Comparison of ENCODE assay signal across 24 mouse cellular contexts in the genomic region with DNA sequence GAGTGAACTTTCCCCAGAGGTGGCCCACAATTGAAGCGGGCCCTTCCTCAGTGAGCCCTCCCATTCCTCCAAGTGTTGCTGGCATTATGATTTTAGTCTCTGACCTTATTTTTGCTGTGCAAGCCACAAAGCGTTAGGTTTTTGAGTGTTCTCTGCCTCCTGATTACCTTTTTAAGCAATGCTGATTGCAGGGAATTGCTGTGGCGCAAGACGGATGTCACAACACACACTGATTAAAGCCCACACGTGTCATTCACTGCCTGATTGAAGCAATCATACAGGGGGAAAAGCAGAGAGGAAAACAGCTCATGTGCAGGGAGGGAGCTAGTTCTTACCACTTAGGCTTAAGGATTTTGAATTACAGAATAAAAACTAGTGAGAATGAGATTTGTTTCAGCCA. TPM values are rescaled to one million over a fixed set of nuclear protein-coding genes. Genes with fewer than 3 reads are reported as not detected.
DNase-seq lines count a peak whose midpoint lies in the region; TF ChIP-seq lines count a peak whose summit lies in the region.
"Had no signal": no experiment of that assay in that cellular context is flagged by ENCODE, and none has a peak within 500 bp of the region (broad histone marks: within the 10 kb centered on the region; RNA-seq: fewer than 3 reads in every experiment).

No protein-coding gene starts in this region.

- DNase-seq in kidney, adult 2 months, result peak; percentile 4
- no peak for DNase-seq in kidney, adult 18-20 months
- peak; percentile 19 for DNase-seq in adrenal gland, postnatal 25 days
- peak; percentile 70 to 71 for DNase-seq in lung, adult 18-20 months
- DNase-seq in lung, postnatal 4 days, result peak; percentile 58 to 61
- no peak for DNase-seq in urinary bladder, adult 18-20 months (ENCODE audit: low spot score in 2 of 2)
- DNase-seq in yolk sac, embryonic 10.5 days (ENCODE audit: low spot score), result no peak
- DNase-seq in embryo, embryonic 10 days (ENCODE audit: low spot score), result no peak
- DNase-seq: B cell, adult 2 months; cerebellum, postnatal 10 days; embryo, embryonic 11 days; gastrocnemius, postnatal 14 days; kidney, adult 8-10 months; kidney, postnatal 14 days; layer of hippocampus, postnatal 36 days; lung, embryonic 14.5 days; right cerebral cortex, postnatal 14 days had no signal

- no peak overlapping the region for H3K27ac ChIP-seq in kidney, adult 2 months (ENCODE audit: insufficient read depth, low read depth, low read length)
- H3K27ac ChIP-seq: heart, embryonic 15.5 days; layer of hippocampus, adult 2 months; midbrain, embryonic 15.5 days had no signal

- WGBS in kidney, adult 2 months, result 80% methylated on average over 5 of the region's 5 CpGs

- no peaks in the 10 kb centered on the region for H3K4me1 ChIP-seq in kidney, adult 2 months (ENCODE audit: control insufficient read depth, insufficient read depth, low read length)
- H3K4me1 ChIP-seq: heart, embryonic 15.5 days; midbrain, embryonic 15.5 days had no signal

- H3K4me3 ChIP-seq in kidney, adult 2 months (ENCODE audit: insufficient read depth, low read depth, low read length), result no peak overlapping the region
- H3K4me3 ChIP-seq: heart, embryonic 15.5 days; layer of hippocampus, adult 2 months; midbrain, embryonic 15.5 days; myocyte had no signal

- no peaks in the 10 kb centered on the region for H3K27me3 ChIP-seq in kidney, adult 2 months (replicated peaks; ENCODE audit: control insufficient read depth, insufficient read depth, low read length)
- H3K27me3 ChIP-seq: heart, embryonic 15.5 days; midbrain, embryonic 15.5 days had no signal

- no peaks in the 10 kb centered on the region; the same call in 1 of the 2 replicates for H3K36me3 ChIP-seq in kidney, adult 2 months (ENCODE audit: control insufficient read depth, insufficient read depth, low read length)

- TF ChIP-seq CTCF in kidney, adult 2 months (conservative IDR thresholded peaks at IDR 0.05; ENCODE audit: insufficient read depth, insufficient read length, low read depth, low read length), result no peak

- no peak for TF ChIP-seq POLR2A in kidney, adult 2 months (IDR thresholded peaks at IDR 0.05; ENCODE audit: low read depth, low read length)

RNA-seq across cellular contexts. Expression of a gene that starts 23.0 kb away (rescaled TPM):
- 97.4 and 111 TPM in 2 replicates for polyA plus RNA-seq in kidney, adult 2 months (2012; rRNA removed)
- 36.7 and 44.8 TPM in 2 replicates for total RNA-seq in adrenal gland, postnatal 25 days (2021)

RNA-seq across cellular contexts. Expression of a gene that starts 23.5 kb away (rescaled TPM):
- polyA plus RNA-seq in kidney, adult 2 months (2012; rRNA removed), result 20.3 and 21.3 TPM in 2 replicates
- 28.8 and 32.7 TPM in 2 replicates for total RNA-seq in adrenal gland, postnatal 25 days (2021)

RNA-seq across cellular contexts. Expression of a gene that starts 30.3 kb away (rescaled TPM):
- polyA plus RNA-seq in kidney, adult 2 months (2012; rRNA removed), result 3.6 and 4.3 TPM in 2 replicates
- 8.2 and 9.0 TPM in 2 replicates for total RNA-seq in adrenal gland, postnatal 25 days (2021)

RNA-seq across cellular contexts. Expression of a gene that starts 46.2 kb away (rescaled TPM):
- 20.0 and 21.1 TPM in 2 replicates for polyA plus RNA-seq in kidney, adult 2 months (2012; rRNA removed)
- 2.0 and 2.9 TPM in 2 replicates for total RNA-seq in adrenal gland, postnatal 25 days (2021)
- total RNA-seq: hematopoietic stem cell, adult 5-6 weeks; megakaryocyte-erythroid progenitor cell, adult 5-6 weeks had no signal
- polyA plus RNA-seq: neural tube, embryonic 14.5 days had no signal

RNA-seq across cellular contexts. Expression of a gene that starts 46.7 kb away (rescaled TPM):
- polyA plus RNA-seq in kidney, adult 2 months (2012; rRNA removed), result 10.2 and 13.0 TPM in 2 replicates
- total RNA-seq in adrenal gland, postnatal 25 days (2021), result 28.4 and 29.6 TPM in 2 replicates

Comparison
In these comparisons a context has a peak if more than half of its experiments do, and no peak if none do; other contexts are left out.
1. DNase-seq: peak in kidney, adult 2 months (single experiment), adrenal gland, postnatal 25 days (single experiment), lung, adult 18-20 months (2 of 2) and lung, postnatal 4 days (2 of 2); none in kidney, adult 18-20 months (single experiment), urinary bladder, adult 18-20 months (0 of 2), yolk sac, embryonic 10.5 days (single experiment) and embryo, embryonic 10 days (single experiment).